Mouse (Mus musculus) kidney, adult 18-20 months (tissue): ENCODE results near the gene Cntn4.

ENCODE experiments used
- DNase-seq: peaks from one replicate; pipeline ENCODE4 v3.0.0; 2021

The Cntn4 gene

DNA sequence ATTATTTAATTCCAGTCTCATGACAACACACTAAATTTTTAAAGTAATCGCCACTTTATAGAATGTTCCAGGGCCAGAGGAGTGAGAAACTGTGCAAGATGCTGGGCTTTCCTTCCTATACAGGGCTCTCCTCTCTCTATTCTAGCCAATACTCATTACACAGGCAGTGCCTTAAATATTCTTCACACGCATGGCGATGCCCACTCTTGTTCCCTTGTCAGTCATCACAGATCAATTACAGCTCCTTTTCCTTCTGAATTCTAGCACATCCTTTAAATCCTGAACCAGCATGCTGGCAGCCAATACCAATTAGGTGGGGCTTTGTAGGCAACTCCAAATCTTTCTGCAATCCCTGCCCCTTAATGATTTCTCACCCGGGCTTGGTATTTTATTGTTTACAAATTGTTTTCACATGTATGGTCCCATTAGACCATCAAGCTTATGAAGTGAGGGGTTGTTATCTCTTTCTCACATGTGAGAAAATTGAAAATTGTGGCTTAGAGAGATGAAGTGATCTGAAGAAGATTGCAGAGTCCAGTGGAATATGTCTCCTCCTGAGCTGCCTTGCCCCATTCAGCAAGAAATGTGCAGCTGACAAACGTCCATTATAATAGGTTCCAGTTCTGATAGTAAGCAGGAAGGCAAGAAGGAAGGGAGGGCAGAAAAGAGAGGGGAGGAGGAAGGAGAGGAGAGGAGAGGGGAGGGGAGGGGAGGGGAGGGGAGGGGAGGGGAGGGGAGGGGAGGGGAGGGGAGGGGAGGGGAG, 789.0 kb downstream of the Cntn4 start:
- DNase-seq: no peak

DNA sequence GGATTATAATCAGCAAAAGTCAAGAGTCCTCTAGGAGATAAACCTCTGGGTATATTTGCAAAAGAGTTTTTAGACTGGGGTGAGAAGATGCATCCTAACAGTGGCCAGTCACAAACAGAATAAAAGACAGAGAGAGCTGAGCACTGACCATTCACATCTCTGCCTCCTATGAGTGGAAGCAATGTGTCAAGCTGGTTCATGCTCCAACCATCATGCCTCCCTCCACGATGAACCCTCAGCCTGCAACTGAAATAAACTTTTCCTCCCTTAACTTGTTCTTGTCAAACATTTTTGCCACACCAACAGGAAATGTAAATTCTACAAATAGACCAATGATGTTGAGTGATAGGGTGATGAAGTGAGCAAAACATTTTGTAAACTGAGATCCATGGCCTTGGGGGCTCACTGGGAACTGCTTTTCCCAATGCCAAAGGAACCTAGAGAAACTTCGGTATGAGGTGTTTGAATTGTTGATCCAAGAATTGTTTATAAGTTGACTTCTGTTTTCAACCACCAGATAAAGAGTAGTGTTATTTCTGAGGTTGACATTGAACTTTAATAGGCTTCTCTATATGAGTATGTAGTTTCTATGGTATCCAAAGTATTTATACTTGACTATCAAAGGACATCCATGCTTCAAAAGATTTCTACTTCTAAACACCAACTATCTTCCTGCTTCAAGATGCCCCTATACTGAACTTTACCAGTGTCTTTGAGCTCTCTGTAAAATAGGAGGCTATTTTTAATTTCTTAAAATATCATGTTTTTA, 794.6 kb downstream of the Cntn4 start:
- DNase-seq: no peak

DNA sequence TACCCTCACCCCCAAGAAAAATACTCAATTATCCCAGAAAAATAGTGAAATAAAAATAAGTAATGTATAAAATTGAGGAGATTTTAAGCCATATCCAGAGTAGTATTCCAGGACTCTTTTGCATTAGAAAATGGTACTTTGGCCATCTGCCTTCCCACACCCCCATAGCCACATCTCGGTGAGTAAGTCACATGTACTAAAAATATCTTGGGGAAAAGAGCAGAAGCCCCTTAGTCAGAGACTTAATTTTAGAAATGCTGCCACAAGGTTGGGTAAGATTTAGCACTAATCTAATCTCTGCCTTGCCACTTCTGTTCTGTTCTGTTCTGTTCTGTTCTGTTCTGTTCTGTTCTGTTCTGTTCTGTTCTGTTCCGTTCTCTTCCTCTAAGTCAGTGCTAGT, 796.4 kb downstream of the Cntn4 start:
- no peak for DNase-seq

DNA sequence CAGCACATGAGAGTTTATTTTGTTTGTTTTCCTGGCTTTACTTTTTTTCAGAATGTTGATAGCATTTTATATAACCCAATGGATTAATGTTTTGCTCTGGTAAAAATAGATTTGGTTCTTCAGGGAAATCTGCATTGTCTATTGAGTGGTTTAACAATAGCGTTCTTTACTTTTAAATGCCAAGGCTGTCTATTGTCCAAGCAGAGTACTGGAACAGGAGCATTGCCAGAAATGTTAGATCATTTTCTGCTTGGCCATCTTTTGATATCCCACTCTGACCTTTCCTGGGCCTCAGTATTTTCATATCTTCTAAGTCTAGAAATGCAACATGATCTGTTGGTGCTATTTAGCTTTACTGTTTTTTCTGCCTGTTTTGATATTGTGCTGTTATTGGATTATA, 804.1 kb downstream of the Cntn4 start:
- no peak for DNase-seq

DNA sequence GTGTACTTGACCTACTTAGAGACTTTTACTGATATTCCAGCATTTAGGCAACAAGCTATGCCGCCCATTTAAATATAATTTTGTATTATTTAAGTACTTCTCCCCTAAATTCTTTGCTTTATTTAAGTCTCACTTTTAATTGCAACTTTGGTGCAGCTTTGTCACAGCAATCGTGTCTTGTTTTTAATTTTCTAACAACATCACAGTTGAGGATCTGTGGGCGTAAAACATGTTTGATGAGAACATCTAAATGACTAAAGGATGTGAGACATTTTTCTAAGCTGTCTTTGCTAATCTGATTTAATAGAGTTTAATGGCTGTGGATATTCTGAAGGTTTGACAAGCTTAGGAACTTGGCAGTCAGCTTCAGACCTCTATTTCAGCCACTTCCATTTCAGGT, 818.8 kb downstream of the Cntn4 start:
- no peak for DNase-seq

DNA sequence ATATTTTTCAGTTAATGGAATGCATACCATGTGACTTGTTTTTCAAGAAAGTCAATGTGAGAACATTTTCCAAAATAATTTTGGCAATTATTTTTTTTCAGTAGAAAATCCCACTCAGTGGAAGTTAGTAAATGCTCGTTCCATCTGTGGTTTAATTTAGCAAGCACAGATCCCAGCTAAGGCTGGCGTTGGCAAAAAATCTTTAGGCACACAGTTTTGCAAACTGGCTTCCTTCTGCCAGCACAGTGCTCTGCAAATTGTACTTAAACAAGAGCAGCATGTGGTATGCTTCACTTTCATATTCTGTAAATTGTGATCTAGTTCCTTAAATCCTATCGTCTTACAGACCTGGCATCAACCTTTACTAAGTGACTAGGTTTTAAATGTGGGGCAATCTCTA, 821.7 kb downstream of the Cntn4 start:
- DNase-seq: no peak

DNA sequence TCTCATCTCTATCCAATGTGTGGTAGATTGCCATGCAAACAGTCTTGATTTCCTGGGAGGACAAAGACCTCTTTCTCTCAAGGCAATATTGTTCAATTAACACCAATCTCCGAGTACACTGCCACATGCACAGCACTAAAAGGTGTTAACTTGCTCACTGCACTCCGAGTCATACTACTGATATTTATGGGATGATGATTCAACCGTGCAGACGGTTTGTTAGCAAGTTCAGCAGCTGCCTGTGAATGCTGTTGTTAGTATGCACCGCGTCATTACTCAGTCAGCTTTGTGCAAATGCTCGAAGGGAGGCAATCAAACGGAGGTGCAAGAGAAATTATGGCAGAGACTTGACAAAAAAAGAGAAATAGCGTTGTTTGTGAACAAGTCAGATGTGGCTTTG, 826.5 kb downstream of the Cntn4 start:
- no peak for DNase-seq

DNA sequence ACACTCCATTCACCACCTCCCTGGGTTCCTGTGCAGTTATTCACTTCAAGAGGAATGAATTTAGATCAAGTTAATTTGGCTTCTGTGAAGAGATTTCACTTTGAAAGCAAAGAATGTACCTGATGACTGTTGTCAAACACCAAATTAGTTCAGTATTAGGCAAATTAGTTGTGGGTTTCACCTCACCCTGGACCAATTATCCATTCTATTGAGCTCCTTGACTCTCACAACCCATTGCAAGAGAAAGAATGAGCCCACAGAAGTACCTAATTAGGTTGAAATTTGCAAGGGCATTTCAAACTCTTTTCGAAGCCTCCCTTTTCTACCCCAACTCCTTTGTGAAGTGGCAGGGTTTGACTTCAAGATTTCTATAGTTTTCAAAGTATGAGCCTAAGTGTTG, 842.9 kb downstream of the Cntn4 start:
- no peak for DNase-seq

DNA sequence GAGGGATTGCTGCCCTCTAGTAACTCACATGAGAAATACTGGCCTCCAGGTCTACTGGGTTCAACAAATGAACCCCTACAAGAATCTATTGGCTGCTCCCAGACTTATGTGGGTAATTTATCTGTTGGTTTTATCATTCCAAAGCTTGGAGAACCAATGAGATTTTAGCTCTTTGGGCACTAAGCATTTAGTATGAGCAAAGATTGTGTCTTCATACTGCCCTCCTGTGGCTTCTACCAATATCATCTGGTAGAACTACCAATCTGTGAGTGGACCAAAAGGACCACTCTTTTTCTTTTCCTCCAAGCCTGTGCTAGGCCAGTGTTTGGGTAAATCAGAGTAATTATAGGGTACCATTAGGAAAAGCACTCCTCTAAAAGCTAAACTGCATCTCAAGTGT, 866.0 kb downstream of the Cntn4 start:
- no peak for DNase-seq

DNA sequence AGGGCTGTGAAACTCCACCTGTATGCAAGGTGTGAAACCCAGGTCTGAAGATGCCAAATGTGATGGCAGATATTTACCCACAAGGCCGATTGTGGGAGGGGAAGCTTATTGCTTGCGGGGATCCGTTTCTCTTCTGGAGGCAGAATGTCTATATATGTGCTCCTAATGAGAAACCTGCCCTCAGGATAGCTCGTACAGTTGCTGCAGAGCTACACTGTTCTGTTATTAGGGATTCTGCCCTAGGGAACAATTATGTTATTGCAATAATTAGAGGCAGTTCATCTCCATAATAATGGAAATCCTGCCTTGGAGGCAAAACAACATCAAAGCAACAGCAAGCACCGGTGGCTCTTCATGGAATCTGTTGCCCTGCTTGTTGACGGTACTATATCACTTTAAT, 884.2 kb downstream of the Cntn4 start:
- DNase-seq: no peak

DNA sequence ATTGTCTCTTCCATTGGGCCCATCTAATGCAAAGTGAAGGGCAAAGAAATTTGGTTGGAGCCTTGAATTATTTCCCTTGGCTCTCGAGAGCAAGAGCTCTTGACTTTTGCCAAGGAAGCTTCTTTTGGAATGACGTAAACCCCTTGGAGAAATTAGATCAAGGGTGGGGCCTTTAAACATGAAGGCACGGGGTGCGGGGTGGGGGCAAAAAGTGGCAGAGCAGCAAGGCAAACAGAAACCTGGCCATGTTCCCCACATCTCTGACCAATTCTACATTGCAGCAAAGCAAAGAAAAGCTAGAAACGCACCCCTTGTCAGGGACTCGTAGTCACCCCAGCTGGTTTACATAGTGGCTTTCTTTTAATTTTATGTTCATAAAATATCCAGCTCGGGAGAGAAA, 887.9 kb downstream of the Cntn4 start:
- no peak for DNase-seq

DNA sequence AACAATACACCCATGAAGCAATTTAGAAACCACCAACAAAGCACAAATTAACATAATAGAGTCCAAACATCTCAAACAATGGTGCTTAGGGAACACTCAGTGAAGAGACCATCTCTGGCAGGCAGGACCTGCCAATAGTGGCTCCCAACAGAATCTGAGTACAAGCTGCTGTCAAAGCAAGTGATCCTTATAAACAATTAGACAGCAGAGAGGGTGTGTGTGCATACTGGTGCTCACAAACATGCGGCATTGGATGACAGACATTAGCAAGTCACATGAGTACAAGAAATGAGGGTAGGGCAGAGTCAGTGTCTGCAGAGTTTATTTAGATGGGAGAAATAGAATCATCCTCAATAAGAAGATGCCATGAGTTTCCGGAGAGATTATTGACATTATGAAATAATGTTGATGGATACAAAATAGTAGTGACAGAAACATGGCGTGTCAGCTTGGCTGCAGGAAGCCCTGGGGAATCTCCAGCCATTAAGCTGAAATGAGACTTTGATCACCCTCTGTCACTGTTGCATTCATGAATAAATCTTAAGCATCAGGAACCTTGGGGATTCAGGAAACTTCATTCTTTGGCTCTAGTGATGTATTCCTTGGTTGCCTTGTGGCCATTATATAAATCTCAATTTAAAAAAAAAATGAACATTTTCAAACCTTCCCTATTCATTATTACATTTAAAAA, 888.5 kb downstream of the Cntn4 start:
- no peak for DNase-seq

DNA sequence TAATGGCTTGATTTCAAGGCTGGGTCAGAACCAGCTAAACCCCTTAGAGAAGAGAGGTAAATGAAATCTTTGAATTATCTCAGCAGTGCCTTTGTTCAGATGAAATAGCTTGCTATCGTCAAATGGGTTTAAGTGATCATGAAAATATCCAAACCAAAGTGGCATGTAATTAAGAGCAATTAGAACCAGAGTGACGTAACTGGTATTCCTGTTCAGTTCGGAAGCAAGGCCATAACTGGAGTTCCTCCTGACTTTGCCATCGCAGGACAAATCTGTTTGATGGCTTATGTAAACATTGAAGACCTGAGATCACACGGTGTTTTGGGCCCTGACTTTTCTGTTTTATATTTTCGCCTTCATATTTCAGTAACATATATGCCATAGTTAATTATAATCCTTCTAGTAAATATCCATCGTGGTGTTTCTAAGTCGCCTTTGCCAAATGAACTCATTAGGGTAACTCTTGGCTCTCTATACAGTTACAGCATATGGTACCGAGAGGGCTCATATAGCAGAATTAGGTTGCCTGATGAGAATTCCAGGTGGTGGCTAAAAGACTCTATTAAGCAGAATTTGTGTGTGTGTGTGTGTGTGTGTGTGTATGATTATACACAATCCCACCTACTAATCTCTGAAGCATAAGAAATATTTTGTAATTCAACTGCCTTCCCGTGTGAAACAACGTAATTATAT, 889.6 kb downstream of the Cntn4 start:
- DNase-seq: no peak

DNA sequence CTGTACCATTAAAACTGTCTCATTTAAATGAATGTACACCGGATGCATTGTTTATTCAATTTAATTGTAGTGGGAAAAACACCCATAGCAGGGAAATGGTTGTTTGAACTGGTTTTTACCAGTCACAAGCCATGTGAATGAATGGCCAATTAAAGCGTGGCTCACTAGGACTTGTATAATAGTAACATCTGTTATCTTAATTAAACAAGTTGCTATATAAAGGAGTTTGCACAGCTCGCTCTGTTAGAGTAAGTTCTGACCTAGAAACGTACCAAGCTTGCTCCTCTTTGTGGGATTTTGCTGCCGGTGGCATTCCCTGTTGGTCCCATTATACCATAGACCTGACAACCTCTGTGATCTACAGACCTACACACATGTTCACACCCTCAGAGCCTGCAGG, 902.7 kb downstream of the Cntn4 start:
- DNase-seq: no peak

DNA sequence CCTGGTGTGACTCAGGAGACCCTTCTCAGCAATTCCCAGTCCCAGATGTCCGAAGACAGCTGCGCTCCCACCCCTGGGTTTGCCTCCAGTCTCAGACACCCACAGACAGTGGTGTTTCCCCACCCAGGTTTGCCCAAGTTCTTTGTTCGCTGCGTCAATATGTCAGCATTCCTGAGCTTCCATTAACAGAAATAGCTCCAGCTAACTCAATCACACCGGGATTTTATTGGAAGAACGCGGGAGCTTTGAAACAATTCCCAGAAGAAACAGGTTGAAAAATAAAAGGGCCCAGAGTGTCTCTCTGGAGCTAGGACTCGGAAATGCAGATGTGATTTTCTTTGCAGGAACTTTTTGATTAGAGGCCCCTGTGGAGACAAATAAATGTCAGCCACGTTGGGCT, 916.3 kb downstream of the Cntn4 start:
- DNase-seq: no peak

DNA sequence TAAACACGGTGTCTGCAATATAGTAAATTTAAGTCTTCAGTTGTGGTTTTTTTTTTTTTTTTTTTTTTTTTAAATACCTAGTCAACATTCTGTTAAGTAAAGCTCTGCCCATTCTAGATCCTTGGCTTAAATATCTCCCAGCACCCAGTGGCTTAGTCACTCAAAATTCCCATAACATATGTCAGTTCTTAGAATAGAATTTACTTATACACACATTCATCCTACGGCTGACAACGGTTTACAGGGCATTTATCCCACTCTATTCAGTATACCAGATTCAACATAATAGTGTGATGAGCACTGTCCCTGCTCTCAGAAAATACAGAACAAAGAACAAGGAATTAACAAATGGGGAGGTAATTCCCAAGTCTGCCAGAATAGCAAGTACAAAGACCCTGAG, 939.6 kb downstream of the Cntn4 start:
- DNase-seq: no peak

DNA sequence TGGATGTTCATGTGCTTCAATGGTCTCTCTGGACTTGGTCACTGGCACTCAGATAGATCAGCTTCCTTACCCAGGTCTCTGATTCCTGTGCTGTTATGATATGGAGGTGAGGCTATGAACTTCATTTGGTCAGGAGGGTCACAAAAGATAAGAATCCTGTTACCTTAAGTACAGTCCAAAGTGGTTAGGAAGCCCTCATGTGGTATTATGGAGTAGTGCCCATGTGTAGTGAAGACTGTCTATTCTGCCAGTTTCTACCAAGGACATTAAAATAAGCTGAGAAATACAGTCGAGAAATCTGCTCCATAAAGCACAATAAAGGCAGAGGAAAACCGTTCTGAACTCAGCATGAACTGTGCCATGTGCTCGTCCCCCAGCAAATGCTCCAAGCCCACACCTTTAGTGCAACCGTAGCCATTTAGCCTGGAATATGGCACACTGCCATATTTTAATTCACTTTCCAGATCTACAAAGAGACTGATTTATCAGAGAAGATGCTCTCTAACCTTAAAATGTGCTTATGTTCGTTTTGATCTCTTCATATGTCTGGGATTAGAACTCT, 943.8 kb downstream of the Cntn4 start:
- DNase-seq: no peak

DNA sequence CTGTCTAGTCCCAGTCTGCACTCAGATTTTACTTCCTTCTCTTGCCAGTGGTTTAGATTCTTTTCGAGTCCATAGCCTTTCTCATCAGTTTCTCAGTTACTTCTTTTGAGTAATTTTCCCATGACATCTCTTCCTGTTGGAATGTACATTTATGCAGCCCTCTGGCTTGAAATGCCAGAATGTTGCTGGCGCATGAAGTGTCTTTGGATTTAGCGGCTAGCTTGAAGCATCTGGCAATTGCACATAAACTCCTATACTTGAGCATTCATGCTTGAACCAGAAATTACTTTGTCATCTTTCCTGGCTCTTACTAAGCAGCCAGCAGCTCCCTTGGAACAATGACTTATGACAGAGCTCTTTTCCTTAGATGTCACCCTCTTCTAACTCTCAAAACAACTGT, 965.6 kb downstream of the Cntn4 start:
- no peak for DNase-seq

DNA sequence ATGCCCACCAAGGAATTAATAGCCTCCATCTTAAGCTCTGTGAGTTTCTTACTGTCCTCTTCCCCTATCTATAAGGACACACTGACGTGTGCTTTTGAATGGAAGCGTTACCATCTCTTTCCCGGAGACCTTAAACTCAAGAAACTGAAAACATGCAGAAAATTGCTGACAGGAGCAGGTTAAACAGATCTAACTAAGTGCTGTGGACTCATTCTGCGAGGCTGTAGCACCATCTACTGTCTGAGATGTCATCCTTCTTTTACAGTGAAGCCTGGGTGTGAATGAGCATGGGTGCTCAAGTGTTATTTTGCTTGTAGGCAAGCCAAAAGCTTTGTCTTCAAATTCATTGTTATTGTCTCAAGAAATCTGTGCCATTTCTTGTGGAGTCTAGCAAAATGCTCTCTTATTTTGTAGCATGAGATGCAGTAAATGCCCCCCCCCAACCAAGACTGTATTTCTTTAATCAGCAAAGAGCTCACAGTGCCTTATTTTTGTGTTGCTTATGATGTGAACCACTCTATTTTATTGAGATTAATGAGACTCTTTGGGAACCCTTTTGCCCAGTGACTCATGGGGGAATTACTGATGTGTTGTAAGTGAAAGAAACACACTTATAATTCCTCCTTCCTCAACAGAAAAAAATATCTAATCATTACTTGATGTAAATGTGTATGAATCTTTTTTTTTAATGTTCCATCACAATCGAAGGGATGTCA, 968.2 kb downstream of the Cntn4 start:
- peak; percentile 21 for DNase-seq

DNA sequence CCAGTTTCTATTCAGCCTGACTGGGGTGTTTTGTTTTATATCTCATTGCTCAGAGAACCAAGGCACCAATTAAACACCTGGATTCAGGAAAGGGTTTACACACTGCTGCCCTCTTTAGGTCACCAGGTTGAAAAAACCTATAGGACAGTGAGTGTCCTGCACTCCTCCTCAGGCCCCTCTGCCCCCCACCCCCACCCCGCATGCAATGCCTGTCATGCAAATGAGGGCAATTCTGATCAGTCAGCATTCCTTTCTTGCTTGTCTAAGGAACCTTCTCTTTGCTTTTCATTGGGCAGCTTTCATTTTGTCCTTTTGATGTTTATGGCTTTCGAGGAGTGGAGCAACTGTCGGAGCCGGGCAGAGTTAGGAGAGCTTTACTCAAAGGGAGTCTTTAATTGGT, 969.5 kb downstream of the Cntn4 start:
- DNase-seq: no peak

DNA sequence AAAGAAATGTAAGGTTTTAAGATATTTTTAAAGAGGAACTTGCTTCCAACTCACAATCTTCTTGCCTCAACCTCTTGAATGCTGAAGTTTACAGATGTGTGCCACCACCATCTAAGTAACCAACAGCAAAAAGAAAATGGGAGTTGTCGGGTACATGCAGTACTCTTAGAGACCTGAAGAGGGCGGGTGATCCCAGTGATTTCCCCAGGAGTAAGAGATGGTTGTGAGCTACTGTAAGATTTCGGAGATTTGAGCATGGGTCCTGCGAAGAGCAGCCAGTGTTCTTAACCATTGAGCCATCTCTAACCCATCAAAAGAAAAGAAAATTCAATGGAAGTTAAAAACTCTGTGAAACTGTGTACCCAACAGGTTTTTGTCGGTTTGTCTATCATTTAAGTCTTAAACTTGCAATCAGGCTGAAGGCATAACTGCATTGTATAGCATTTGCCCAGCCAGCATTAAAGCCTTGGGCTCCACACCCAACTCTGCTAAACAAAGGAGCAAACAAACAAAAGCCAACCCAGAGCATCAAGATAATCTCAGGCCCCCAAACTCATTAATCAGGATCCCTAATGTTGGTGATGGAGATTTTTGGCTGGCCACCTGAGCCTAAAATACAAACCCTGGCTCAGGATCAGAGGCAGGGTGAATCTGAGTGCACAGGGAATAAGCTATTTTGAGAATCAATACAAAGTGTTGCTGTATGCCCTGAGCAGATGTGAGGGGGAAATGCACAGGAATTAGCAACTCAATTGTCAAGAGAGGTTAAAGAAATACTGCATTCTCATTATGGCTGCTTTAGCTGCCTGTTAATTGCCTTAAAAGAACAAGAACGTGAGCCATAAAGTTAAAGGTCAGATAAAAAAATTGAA, 986.6 kb downstream of the Cntn4 start:
- DNase-seq: peak; percentile 67
